Mouse (Mus musculus) retina, postnatal 1 day (tissue): ENCODE data around the gene Atp9a.
A peak's percentile ranks its signal among the peaks of the same experiment; 100 is the strongest.

ENCODE experiments used
- DNase-seq: peaks from one replicate; pipeline ENCODE4 v3.0.0-alpha.2; 2012

Atp9a gene

GRCm38 (mm10) chr2:168633301-168633816, 108.8 kb downstream of the Atp9a start:
- DNase-seq, result no peak

- no peak for DNase-seq
Measured at GRCm38 (mm10) chr2:168632543-168632942, 109.7 kb downstream of the Atp9a start.

- peak; percentile 75 for DNase-seq
Measured at GRCm38 (mm10) chr2:168628787-168629186, 113.4 kb downstream of the Atp9a start.

GRCm38 (mm10) chr2:168627829-168628770, 114.1 kb downstream of the Atp9a start:
- no peak for DNase-seq

DNA sequence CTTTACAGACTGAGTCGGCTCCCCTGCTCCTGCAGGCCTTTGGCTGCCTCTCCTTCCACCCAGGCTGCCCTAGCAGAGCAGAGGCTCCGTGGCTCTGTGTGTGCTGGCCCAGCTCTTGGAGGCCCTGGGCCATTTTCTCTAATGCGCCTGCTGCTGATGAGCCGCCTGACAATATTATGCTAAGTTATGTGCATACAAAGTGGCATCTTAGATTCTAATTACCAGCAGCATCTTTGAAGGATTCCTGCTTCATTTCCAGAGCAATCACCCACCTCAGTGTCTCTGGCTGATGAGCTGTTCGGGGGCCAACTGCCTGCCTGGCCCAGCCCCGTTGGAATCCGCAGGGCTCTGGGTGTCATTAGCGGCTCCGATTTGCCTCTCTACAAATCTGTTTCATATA, 115.8 kb downstream of the Atp9a start:
- DNase-seq, result peak; percentile 34

- DNase-seq, result no peak
Measured at GRCm38 (mm10) chr2:168625091-168625490, 117.1 kb downstream of the Atp9a start.

- no peak for DNase-seq
Measured at GRCm38 (mm10) chr2:168621111-168621802, 121.0 kb downstream of the Atp9a start.

DNA sequence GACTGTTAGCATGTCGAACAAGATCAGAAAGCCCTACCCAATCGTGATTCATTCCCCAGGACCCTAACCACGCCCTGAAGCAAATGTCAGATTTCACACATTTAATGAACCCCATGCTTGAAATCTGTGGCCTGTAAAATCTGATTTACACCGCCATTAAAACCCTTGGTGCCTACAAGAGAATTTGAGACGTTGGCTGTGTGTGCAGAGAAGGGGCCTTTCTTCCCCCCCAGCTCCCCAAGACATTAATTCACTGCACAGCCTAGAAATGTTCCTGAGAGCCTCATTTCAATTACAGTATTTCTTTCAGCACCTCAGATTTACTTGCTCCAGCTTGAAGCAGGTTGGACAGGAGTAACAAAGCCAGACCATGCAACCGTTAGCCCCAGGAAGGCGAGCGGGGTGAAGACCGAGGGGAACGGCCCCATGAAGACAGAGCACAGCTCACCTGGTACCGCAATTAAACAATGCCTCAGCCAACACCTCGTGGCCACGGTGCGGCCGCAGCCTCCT, 123.9 kb downstream of the Atp9a start:
- DNase-seq, result no peak

- no peak for DNase-seq
Measured at GRCm38 (mm10) chr2:168615160-168615559, 127.0 kb downstream of the Atp9a start.

DNA sequence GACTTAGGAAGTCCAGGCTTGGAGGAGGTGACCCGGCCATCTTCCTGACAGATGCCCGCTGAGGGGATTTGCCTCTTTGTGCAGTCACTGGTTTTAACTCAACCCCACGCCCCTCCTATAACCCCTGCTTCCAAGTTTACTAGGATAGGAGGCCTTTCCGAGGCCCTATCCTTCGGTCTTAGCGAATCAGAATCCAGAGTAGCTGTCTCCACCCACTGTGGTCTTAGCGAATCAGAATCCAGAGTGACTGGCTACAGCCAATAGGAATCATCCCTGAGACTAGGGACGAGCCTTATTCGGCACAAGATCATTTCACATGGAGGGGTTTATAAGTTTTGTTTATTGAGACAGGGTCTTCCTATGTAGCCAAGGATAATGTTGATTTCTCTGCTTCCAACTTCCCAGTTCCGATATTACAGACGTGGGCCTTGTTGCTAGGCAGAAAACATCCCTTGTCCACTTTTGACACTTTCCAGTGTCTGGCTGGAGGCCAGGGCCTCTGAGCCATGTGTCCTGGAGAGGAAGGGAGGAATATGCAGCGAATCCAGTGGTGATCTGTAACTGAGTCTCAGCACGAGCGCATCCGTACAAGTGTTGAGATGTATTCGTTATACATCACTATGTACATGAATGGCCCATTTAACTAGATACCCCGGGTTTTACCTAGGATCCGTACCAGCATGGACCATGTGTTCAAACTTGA, 127.9 kb downstream of the Atp9a start:
- peak; percentile 68 for DNase-seq

DNA sequence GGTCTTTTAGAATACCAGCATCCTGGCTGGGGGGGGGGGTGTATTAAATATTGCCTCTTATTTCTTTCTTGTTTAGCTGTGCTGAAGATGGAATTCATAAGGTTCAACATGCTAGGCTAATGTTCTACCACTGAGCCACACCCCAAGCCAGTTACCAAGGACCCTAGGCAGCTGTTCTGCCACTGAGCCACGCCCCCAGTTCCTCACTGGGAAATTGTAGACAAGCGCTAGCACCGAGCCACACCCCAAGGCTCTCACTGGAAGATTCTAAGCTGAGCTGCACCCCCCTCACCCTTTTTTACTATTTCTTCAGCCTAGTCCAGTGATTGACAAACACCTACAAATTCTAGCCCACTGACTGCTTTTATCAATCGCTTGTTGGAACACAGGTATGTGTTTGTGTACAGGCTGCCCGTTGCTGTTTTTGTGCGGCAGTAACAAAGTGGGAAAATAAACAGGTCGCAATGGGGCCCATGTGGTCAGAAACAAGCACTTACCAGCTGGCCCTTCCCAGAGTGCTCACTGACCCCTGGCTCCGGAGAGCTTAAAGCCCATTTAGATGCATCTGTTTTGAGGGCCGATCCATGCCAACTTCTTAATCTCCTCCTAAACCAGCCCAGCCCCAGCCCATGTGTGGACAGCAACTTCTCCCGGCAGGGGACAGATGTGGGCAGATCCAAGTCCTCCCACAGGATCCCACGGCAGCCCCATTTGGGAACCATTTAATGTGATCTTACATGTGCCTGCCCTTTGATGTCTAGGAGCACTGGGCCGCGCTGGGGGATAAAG, 128.9 kb downstream of the Atp9a start:
- DNase-seq, result peak; percentile 75

DNA sequence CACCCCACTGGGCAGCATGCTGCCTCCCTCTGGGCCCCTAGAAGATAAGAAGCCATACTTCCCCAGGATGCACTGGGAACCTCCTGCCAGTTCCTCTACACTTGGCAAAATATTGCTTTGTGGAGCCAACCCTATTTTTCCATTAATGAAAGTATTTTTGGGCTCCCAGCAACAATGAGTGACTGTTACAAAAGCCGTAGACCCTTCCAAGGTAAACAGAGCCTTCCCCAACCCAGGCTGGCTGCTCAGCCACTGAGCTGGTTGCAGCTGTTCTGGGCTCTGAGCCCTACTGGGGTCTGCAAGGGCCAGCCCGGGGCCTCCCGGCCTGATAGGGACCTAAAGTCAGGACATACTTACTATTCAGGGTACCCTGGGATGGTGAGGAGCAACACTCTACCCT, 131.3 kb downstream of the Atp9a start:
- DNase-seq, result no peak

GRCm38 (mm10) chr2:168609653-168610248, 132.5 kb downstream of the Atp9a start:
- DNase-seq, result no peak

GRCm38 (mm10) chr2:168608125-168608564, 134.1 kb downstream of the Atp9a start:
- no peak for DNase-seq

DNA sequence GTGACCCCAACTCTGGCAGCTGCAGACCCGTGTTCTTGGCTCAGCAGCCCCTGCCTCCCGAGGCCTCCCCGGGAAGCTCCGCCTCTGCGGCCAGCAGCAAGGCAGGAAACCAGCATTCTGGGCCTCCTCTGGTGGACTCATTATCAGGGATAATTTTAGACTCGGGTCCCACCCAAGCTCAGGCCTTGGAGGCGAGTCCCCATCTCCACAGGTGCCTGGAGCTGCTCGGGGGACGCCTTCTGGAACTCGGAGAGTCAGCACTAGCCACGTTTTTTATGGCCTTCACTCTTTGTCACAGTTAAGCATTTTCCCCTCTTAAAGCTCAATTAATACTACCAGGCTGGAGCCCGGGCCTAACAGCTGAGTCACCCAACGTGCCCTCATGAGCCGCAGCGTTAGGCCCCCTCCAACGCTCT, 137.5 kb downstream of the Atp9a start:
- no peak for DNase-seq

DNA sequence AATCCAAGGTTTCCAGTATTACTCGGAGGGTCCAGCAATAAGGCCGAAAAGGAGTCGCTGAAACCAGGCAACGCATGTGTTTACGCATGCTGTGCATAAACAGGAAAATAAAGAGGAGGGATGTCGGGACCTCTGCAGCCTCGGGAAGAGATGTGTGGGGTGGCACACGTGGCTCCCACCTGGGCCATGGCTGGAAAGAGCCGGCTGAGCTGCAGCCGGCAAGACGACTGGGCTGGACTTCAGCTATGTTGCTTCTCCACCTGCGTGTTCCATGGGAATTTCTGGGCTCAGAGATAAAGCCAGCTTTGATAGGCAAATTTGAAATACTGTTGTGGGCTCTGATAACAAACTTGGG, 139.8 kb downstream of the Atp9a start:
- no peak for DNase-seq

DNA sequence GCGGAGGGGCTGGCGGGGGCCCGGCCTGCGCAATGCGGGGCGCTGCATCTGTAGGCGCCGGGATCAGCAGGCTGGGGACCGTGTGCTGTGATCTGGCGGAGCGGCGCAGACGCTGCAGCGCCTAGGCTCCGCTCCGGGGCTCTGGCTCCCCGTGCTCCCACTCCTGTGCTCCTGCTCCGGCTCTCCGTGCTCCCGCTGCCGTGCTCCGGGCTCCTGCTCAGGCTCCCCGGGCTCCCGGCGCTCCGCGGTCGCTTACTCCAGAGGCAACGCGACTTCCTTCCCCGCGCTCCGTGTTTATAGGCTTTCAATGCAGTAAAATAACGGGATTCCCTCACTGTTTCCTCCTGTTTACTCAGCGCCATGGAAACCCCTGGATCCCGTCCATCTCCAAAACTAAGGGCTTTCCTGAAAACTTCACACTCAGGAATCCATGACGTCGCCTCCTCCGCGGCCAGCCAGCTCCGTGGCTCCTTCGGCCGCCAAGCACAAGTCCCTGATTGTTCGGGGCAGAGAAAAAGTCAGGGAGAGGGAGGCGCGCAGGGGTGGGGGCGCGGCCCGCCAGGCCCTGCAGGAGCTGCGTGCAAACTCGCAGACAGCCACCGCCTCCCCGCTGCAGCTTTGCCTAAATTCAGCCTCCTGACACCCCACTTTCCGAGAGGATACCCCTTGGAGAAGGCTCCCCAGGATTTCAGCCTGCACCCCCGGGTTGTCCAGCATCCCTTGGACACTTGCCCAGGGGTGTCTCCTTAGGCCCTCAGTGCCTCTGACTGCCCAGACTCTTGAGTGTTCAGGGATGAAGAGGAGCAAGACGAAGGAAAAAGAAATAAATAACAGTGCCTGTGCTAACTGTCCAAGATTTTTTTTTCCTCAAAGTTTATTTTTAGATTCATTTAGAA, 140.5 kb downstream of the Atp9a start, which contains the start of gene Nfatc2:
Gene Nfatc2, minus strand, starts transcription at position 167 of the 896 bp plus-strand sequence.
- DNase-seq, result peak; percentile 78

GRCm38 (mm10) chr2:168600750-168601490, 141.3 kb downstream of the Atp9a start:
- peak; percentile 64 for DNase-seq

DNA sequence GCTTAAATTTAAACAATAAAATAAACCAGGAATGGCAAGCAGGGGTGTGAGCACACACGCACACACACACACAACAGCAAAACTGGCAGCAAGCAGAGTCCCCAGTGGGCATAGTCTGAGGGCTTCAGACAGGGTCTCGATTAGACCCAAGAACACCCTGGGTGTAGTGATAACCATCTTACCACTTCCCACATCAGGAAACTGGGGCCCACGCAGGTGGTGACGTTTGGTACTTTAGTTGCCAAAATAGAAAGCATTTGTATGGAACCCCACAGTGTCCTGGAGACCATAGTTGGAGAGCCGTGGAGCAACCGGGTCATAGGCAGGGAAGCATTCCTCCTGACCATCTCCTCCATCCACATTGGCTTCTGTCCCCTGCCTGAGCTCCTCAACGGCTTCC, 146.5 kb downstream of the Atp9a start:
- DNase-seq, result no peak

DNA sequence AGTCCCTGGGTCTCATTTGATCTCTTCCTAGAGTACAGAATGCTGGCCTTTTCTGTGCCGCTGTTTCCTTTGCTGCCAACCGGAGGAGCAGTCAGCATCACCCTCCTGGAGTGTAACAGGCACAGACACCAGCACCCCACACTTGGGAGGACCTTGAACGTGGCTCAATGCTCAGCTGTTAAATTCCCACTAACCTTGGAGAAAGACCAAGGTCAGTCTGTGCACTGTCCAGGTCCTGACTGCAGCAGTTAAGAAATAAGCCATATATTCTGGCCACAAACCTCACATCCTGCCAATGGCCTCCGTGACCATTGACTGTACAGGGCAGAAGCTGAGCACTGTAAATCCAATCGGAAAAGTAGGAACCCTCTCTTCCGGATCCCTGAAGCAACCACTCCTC, 148.5 kb downstream of the Atp9a start:
- no peak for DNase-seq
